Mouse (Mus musculus) embryonic fibroblast, embryonic 13.5 days (primary cell): ENCODE measurements at regions not wholly inside any gene's neighbourhood (a gene's known extent, or its start where the extent isn't known, plus 50 kb on each side); places are given as distances from the start of the nearest gene placed in this dataset.

Experiments used
- CTCF ChIP-seq: IDR thresholded peaks from 2 replicates; pipeline ENCODE4 v1.5.1; 2011; ENCODE audit warnings: mild to moderate bottlenecking, control low read depth, low read length, moderate library complexity, borderline replicate concordance; ENCODE audit not compliant: insufficient read depth
- POLR2A ChIP-seq: IDR thresholded peaks from 2 replicates; pipeline ENCODE4 v1.6.1; 2011; ENCODE audit warnings: low read depth, mild to moderate bottlenecking, control low read depth, low read length, moderate library complexity

GRCm38 (mm10) chr6:147975917-147976316 is 71.1 kb upstream of the Far2 start:
- TF ChIP-seq POLR2A (no peak), CTCF (no peak)
